Mouse (Mus musculus) colon, adult 2 months (tissue): Measurements from ENCODE around the gene Lgi2. TPM values are rescaled to one million over a fixed set of nuclear protein-coding genes. Genes with fewer than 3 reads are reported as not detected.

Experiments used
- polyA plus RNA-seq: library from polyadenylated mRNA; depleted of rRNA; stranded (reverse); fragments of >200 nt; gene quantifications from 2 replicates; pipeline ENCODE4 v1.2.3, GENCODE M21; 2012; rRNA removed

The Lgi2 gene
- polyA plus RNA-seq: 0.71 and 0.82 TPM in 2 replicates

DNA sequence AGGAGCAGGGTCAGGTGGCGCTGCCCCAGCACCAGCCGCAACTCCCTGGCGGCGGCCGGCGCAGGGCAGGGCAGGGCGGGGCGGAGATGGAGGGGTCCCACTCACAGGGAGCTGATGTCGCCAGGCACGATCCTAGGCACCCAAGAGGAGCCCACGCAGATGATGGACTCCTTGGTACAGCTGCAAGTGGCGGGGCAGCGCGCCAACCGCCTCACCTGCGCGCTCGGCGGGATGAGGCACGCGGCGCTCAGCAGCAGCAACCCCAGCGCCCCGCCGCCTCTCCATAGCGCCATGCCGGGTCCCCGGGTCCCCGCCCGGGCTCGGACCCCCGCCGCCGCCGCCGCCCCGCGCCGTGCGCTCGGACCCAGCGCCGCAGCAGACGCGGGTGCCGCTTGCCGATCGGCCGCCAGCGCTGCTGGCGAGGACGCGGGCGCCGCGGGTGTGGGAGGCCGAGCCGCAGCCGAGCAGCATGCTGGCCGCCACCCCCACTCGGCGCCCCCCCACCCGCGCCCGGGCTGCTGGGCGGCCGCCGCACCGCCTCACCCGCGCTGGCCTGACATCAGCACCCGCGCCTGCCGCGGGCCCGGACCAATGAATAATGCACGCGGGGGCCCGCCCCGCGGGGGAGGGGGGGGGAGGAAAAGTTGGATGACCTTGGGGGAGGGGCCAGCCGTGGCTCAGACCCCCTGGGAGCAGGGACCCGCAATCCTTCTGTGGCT is at the start of gene Lgi2:
TSS of gene Lgi2 (minus strand) at position 650 of the 719 bp plus-strand sequence.

Other genes with a start within 250 kb of the Lgi2 start
- gene Sod3, start 202.7 kb downstream of the Lgi2 start, polyA plus RNA-seq: 38.6 and 47.7 TPM in 2 replicates
- gene Ccdc149, start 94.9 kb downstream of the Lgi2 start, polyA plus RNA-seq: 4.1 and 4.2 TPM in 2 replicates
- gene Sepsecs, start 103.2 kb upstream of the Lgi2 start, polyA plus RNA-seq: 4.4 and 4.8 TPM in 2 replicates
- 60.9 and 77.6 TPM in 2 replicates for gene Pi4k2b, start 175.1 kb upstream of the Lgi2 start, polyA plus RNA-seq
- gene Zcchc4, start 208.9 kb upstream of the Lgi2 start, polyA plus RNA-seq: 3.3 and 3.8 TPM in 2 replicates